Mouse (Mus musculus) heart, adult 9 months (tissue): ENCODE results near the gene Slc16a7.

Experiments used
- DNase-seq, 2 experiments: peaks; one replicate each; pipeline ENCODE4 v3.0.0; 2022; ENCODE audit warnings: low spot score in 2 of 2

Slc16a7 gene

GRCm38 (mm10) chr10:125184146-125184545, 205.1 kb downstream of the Slc16a7 start:
- DNase-seq = no peak

- DNase-seq = no peak
These were observed 206.7 kb downstream of the Slc16a7 start for GRCm38 (mm10) chr10:125182545-125182944.

- no peak for DNase-seq
These were observed 211.5 kb downstream of the Slc16a7 start for GRCm38 (mm10) chr10:125177782-125178181.

GRCm38 (mm10) chr10:125175013-125175650, 214.1 kb downstream of the Slc16a7 start:
- DNase-seq = no peak

GRCm38 (mm10) chr10:125171625-125172024, 217.6 kb downstream of the Slc16a7 start:
- DNase-seq = no peak

GRCm38 (mm10) chr10:125171154-125171553, 218.1 kb downstream of the Slc16a7 start:
- no peak for DNase-seq
